Mouse (Mus musculus): Measurements from ENCODE around the gene Slc25a54.

DNA sequence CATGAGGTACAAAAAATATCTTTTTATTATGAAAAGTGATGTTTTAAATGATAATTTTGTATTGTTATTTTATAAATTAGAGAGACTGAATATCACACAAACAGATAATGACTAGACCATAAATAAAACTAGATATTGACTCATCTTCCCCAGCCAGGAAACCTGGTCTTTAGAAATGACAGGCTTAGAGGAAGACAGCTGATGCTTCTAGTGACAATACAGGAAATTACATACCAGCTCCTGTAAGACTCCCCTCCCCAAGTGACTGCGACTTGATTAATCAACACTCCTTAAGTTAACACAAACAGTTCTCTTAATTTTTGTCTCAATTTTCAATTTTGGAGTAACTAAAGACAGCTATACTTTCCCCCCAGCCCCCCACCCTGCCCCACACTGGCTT lies 55.1 kb downstream of the Slc25a54 start:
- TF ChIP-seq CTCF (IDR thresholded peaks at IDR 0.05; ENCODE audit: low read depth) (no peak), EP300 (IDR thresholded peaks at IDR 0.05; ENCODE audit: low read depth) (no peak)

Data from heart, postnatal 0 days (tissue).